Mouse (Mus musculus): ENCODE data around the gene Mif.
"Not testable (repeated sequence)": the region's sequence is repeated elsewhere in the genome, so short reads cannot be mapped to it uniquely, and the experiment has no call there.

The Mif gene

GRCm38 (mm10) chr10:75872915-75873542, 13.0 kb upstream of the Mif start:
- DNase-seq (ENCODE audit: low spot score), result peak; percentile 81

DNA sequence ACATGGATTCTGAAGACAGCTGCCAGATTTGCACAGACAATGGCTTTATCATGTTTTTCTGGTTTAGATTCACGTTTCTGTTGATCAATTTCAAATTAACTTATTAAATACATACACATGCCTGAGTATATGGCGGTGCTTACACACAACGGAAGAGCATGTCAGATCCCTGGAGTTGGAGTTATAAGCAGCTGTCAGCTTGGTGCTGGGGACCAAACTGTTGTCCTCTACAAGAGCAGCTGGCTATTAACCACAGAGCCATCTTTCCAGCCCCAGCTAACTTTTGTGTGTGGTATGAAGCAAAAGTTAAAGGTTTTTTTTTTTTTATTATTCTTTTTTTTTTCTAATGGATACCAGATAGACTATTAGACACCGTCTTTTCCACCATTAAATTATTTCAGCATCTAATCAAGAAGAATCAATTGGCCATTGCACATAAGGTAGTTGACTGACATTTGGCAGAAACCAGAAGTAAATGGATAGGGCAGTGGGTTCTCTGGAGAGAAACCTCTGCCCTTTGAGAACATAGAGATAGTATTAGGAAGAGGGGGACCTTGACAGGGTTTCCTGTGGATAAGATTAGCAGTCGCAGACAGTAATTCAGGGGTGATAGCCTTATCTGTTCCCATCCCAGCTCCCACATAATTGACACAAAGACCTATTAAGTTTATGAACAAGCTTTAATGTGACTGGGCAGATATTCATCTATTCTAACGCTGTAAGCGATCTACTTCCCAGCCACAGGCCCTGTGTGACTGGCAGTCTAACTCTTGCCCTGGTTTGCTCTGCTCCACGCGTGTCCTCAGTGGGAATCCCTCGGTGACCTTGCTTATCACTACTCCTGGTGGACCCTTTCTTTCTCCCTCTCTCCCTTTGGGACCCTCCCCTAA, 12.2 kb upstream of the Mif start:
- DNase-seq (ENCODE audit: low spot score), result no peak

DNA sequence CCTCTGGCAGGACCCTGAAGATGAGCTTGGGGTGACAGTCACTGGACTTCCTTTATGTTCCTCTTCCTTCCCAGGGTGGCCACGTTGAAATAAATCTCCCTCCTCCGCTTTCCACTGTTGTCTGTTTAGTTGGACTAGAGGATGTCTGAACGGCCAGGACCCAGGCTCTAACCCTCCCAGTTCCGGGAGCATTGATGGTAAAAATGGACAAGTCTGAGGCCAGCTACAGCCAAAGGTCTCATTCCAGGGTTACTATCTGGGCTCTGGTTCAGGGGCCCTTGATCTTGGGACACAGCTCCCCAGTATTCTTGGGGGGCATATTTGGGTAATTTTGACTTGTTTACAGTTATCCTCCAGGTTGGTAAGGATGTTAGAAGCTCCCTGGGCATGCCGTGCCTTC, 1.5 kb upstream of the Mif start:
- no peak for DNase-seq (ENCODE audit: low spot score)

- DNase-seq (ENCODE audit: low spot score), result no peak
Measured at GRCm38 (mm10) chr10:75860746-75861145, 706 bp upstream of the Mif start.

GRCm38 (mm10) chr10:75859107-75859746, 813 bp downstream of the Mif start:
- DNase-seq (ENCODE audit: low spot score), result no peak

DNA sequence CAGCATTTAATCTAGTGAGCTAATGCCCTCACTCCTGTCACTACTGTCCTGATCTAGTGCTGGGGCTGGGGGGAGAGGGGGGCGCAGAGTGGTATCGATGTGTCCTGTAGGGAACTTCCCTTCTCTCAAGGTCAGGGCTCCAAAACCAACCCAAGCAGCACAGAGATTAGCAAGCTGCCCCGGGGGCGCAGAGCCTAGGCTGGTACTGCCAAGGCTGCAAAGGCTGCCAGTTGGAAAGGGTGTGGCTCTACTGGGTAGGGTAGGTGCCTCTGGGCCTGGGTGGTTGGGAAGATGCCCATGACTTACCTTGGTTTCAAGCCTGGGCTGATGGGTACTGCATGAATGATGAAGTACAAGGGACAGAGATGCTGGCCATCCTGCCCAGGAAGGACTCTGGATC, 2.4 kb downstream of the Mif start:
- DNase-seq (ENCODE audit: low spot score), result no peak

DNA sequence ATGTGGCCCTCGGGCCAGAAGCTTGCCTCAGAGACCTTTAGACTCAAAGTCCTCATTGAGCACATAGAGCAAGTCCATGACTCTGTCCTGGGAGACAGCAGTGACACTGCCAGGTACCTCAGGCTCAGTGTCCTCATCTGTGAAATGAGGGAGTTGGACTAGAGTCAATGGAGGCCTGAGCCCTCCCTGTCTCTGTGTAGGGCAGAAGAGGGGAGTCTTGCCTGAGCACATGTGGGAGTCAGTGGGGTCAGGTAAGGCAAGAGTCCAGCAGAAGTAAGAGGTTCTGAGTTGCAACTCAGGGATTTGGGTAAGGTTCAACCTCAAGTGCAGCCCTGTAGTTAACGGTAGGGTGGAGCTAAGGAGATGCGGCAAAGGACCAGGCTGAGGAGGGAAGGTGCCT, 3.1 kb downstream of the Mif start:
- no peak for DNase-seq (ENCODE audit: low spot score)

DNA sequence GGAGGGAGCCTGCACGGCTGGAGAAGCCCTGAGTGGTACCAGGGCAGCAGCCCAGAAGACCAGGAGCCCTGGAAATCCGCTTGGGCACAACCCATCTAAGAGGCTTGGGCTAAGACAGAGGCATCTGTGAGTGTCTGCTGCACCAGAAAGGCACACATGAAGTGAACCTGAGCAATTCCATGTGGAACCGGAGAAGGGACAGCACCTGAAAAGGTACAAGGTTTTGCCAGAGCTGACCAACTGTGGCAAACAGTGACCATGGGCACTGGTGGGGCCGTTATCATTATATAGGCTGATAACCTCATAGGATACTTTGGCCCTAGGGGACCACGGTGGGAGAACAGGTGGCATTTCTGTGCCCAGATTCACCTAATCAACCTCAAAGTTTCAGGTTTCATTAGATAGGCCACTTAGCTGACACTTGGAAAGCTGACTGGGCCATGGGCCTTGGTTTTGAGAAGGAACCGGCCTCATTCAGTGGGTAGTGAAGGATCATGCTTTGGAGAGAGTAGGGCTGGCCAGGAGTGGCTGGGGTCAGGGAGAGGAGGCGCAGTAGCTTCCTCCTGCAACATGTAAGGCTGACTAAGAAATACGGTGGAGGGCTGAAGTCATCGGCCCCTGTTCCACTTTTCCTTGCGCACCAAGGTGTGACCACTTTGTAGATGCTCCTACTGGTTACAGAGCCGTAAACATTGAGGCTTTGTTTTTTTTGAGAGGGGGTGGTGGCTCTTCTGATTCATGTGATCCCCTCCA, 3.7 kb downstream of the Mif start:
- no peak for DNase-seq (ENCODE audit: low spot score)

DNA sequence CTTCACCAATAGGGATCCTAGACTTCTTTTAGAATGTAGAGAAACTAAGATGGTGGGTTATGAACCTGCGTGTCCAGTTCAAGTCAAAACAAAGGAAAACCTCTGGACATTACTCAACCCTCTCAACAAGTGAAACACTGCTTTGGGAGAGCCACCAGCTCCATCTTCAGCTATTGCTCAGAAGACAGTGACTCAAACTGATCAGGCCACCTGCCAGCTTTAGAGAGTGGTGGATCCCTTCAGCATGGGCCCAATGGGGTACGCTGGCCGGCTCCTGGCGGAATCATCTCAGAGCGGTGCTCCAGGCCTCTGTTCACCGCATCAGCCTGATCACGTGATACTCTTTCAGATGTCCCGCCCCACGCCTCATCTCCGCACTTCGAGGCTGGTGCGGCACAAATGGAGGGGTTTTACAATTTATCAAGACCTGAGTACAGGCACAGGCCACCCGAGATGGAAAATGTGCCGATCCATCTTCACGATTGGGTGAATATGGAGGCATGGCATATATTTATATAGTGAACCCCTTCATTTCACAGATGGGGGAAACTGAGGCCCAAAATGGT, 4.5 kb downstream of the Mif start:
- DNase-seq (ENCODE audit: low spot score), result no peak

DNA sequence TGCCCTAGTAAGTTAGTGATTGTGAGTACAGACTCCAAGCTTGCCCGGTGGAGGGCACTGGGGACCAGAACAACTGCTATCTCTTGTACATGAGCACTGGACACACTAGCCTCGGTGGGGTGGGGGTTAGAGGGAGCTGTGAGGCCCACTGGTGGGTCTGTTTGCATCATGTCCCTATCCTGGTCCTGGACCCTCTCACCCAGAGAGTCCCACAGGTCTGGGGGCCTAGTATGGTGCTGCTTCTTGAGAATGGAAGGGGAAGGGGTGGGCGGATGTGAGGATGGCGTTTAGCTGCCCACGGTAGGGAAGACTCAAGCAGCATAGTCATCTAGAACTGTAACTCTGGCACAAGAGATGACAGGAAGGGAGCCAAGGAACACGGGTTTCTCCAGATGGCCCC, 5.2 kb downstream of the Mif start:
- no peak for DNase-seq (ENCODE audit: low spot score)

- no peak for DNase-seq (ENCODE audit: low spot score)
Measured at GRCm38 (mm10) chr10:75854096-75854495, 5.9 kb downstream of the Mif start.

DNA sequence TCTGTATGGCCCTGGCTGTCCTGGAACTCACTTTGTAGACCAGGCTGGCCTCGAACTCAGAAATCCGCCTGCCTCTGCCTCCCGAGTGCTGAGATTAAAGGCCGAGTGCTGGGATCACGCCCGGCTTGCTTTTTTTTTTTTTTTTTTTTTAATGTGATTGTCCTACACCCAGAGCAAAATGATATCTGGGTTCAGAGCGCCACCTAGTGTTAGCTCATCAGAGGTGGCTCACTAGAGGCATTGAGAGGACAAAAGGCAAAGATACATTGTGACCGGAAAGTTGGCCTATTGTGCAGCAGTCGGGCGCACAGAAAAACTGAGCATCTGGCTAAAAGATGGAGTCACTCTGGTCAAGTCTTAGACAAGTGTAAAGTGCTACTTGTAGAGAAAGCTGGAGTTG, 6.6 kb downstream of the Mif start:
- peak; percentile 72 for DNase-seq (ENCODE audit: low spot score)

GRCm38 (mm10) chr10:75852539-75853125, 7.4 kb downstream of the Mif start:
- DNase-seq (ENCODE audit: low spot score), result no peak

GRCm38 (mm10) chr10:75851681-75852080, 8.4 kb downstream of the Mif start:
- DNase-seq (ENCODE audit: low spot score), result no peak

GRCm38 (mm10) chr10:75851076-75851475, 9.0 kb downstream of the Mif start:
- DNase-seq (ENCODE audit: low spot score), result no peak

DNA sequence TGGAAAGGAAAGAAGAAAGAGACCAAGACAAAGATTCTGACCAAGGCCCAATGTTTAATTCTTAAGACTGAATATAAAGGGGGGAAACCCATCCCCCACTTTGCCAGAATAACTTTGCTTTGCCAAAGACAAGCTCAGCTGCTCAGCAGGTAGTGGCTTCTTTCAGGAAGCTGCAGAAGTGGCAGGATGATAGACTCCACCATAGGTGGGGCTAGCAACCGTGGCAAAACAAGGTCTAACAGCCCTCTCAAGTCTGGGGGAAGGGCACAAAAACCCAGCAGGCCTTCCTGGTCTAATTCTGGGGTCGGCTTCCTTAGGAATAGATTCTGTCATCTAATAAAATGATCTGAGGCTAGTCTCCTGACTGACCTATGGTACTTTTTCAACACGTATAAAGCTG, 11.7 kb downstream of the Mif start:
- DNase-seq (ENCODE audit: low spot score), result no peak

GRCm38 (mm10) chr10:75845306-75845930, 14.6 kb downstream of the Mif start:
- no peak for DNase-seq (ENCODE audit: low spot score)

DNA sequence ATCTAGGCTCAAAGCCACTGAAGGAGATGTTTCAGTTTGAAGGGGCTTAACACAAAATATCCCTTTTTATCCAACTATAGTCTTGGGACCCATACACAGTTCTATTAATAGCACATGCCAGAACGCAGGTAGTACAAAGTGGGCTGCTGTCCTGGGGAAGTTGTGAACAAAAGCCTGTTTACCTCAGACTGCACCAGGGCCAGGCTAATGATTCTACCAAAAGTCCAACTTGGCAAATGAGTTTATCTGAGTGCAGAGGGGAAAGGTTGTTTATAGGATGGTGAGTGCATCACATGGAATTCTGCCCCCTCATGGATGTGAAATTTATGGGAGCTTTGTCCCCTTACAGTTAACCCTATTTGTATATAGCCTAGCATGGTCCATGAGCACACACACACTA, 15.2 kb downstream of the Mif start:
- no peak for DNase-seq (ENCODE audit: low spot score)

DNA sequence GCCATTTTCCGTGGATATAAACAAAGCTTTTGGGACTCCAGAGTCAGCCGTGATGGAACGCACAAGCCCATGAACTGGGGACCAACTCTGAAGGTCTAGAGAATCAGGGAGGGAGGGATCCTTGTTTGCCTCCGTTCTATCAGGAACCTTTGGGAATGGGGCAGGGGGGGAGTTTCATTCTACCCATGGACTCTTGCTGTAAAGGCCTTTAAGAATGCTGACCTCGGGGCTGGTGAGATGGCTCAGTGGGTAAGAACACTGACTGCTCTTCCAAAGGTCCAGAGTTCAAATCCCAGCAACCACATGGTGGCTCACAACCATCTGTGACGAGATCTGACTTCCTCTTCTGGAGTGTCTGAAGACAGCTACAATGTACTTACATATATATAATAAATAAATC, 16.1 kb downstream of the Mif start:
- not testable (repeated sequence) for DNase-seq (ENCODE audit: low spot score)

DNA sequence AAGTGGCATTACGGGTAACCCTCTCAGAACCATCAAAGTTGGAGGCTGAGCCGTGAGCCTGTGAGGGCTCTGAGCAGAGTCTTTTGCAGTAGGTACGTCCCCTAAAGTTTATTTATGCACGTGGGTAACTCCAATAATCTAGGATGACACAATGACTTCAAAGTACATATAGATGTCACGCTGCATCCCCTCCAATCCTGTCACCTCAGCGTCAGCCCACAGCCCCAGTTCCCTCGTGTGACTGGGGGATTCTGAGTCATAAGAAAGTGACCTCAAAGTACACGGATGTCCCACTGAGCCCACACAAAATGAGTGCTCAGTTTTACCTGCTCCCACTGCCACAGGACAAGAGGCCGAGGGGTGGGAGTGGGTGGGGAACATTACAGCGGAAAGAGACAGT, 20.9 kb downstream of the Mif start:
- DNase-seq (ENCODE audit: low spot score), result no peak

DNA sequence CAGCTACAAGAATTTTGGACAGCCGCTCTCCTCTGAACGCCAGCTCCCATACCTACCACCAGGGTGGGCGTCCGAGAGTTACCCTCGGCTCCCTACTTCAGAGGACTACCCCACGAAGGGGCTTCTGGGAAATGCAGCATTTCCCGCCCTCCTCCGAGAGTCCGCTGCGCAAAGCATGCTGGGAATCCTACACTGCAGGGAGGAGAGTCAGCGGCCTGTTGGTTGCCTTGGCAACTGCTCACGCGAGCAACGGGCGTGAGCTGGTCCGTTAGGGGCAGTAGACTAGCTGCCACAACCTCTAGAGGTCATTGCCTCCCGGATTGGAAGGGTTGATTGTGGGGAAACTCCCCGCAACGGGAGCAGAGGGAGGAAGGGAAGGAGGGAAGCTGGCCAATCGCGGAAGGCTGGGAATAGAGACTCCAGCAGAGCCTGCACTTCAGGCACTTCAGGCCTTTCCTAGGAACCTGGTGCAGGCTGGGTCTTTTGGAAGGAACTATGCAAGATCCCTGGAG, 22.7 kb downstream of the Mif start, which contains the start of gene Gstt2:
Gstt2 (minus strand) TSS at position 177 of the 512 bp plus-strand sequence.
- peak; percentile 86 for DNase-seq (ENCODE audit: low spot score)

All from left cerebral cortex, adult 11 months (tissue).